ENCODE assay signal across 28 mouse cellular contexts in genomic region chr13:35447661-35448060, GRCm38 (mm10).
DNase-seq lines count a peak whose midpoint lies in the region; ATAC-seq and TF ChIP-seq lines count a peak whose summit lies in the region.
"Had no signal": no experiment of that assay in that cellular context is flagged by ENCODE, and none has a peak within 500 bp of the region (broad histone marks: within the 10 kb centered on the region; RNA-seq: fewer than 3 reads in every experiment).

No protein-coding gene starts in this region.

- no peak overlapping the region for H3K4me3 ChIP-seq in MEL (ENCODE audit: control insufficient read depth in 1 of 2, insufficient read depth in 1 of 2, low read depth in 2 of 2, low read length in 2 of 2)
- H3K4me3 ChIP-seq: embryonic facial prominence, embryonic 13.5 days; embryonic facial prominence, embryonic 15.5 days; erythroblast, embryonic 14.5 days; forebrain, embryonic 10.5 days; forebrain, embryonic 12.5 days had no signal

- no peaks in the 10 kb centered on the region for H3K36me3 ChIP-seq in MEL (ENCODE audit: control insufficient read depth in 1 of 2, insufficient read depth in 2 of 2, low read length in 2 of 2)
- H3K36me3 ChIP-seq: embryonic facial prominence, embryonic 13.5 days; embryonic facial prominence, embryonic 15.5 days; forebrain, embryonic 10.5 days; forebrain, embryonic 12.5 days; G1E had no signal

- H3K27me3 ChIP-seq in MEL (ENCODE audit: control insufficient read depth in 1 of 2, insufficient read depth in 2 of 2, low read length in 2 of 2), result no peaks in the 10 kb centered on the region
- H3K27me3 ChIP-seq: CH12.LX; embryonic facial prominence, embryonic 13.5 days; embryonic facial prominence, embryonic 15.5 days; forebrain, embryonic 12.5 days; Patski had no signal

- H3K4me1 ChIP-seq in MEL (ENCODE audit: control insufficient read depth in 1 of 2, insufficient read depth in 2 of 2, low read length in 2 of 2), result no peaks in the 10 kb centered on the region
- H3K4me1 ChIP-seq: embryonic facial prominence, embryonic 13.5 days; embryonic facial prominence, embryonic 15.5 days; forebrain, embryonic 10.5 days; forebrain, embryonic 12.5 days had no signal

- no peak for TF ChIP-seq RAD21 in MEL (IDR thresholded peaks at IDR 0.05; ENCODE audit: low read depth, low read length)

- TF ChIP-seq CTCF in MEL (IDR thresholded peaks at IDR 0.05 in 2 of 3, conservative IDR thresholded peaks at IDR 0.05 in 1 of 3; ENCODE audit: control insufficient read depth in 1 of 3, insufficient read depth in 1 of 3, low read depth in 2 of 3, low read length in 3 of 3, poor library complexity in 1 of 3, severe bottlenecking in 1 of 3), result no peak

- ATAC-seq in granulocyte monocyte progenitor cell, adult 5-6 weeks (replicated peaks; ENCODE audit: poor library complexity, severe bottlenecking), result peak; percentile 37; the same call in 1 of the 2 replicates
- ATAC-seq in monocyte, adult 5-6 weeks (replicated peaks; ENCODE audit: insufficient number of reproducible peaks, low FRiP score, low TSS enrichment, poor library complexity, severe bottlenecking), result no peak
- ATAC-seq: activated CD4-positive, CD25-positive, alpha-beta regulatory T cell, adult 4 months; CD4-positive, CD25-positive, alpha-beta regulatory T cell, adult 4 months; forebrain, embryonic 14.5 days; forebrain, embryonic 16.5 days; Patski had no signal

- H3K79me2 ChIP-seq in MEL (ENCODE audit: control insufficient read depth, insufficient read depth, low read length, poor library complexity), result no peaks in the 10 kb centered on the region

- H3K9me3 ChIP-seq in MEL (replicated peaks; ENCODE audit: insufficient read depth, low read length), result no peaks in the 10 kb centered on the region
- H3K9me3 ChIP-seq: embryonic facial prominence, embryonic 13.5 days; embryonic facial prominence, embryonic 15.5 days; forebrain, embryonic 10.5 days; forebrain, embryonic 12.5 days; G1E had no signal

- H3K9ac ChIP-seq in MEL (ENCODE audit: control insufficient read depth, low read depth, low read length, poor library complexity, severe bottlenecking), result no peak overlapping the region
- H3K9ac ChIP-seq: embryonic facial prominence, embryonic 13.5 days; embryonic facial prominence, embryonic 15.5 days; forebrain, embryonic 12.5 days had no signal

- no peak overlapping the region for H3K27ac ChIP-seq in MEL (ENCODE audit: control insufficient read depth, low read depth, low read length)
- H3K27ac ChIP-seq: embryonic facial prominence, embryonic 13.5 days; embryonic facial prominence, embryonic 15.5 days; forebrain, embryonic 10.5 days; forebrain, embryonic 12.5 days had no signal

- DNase-seq in 416B (ENCODE audit: low read depth), result peak; percentile 1
- peak; percentile 52 for DNase-seq in MEL (ENCODE audit: low read depth, low spot score)
- no peak for DNase-seq in left cerebral cortex, postnatal 10 days (ENCODE audit: extremely low spot score in 1 of 2, low spot score in 2 of 2)
- DNase-seq in heart, postnatal 10 days, result no peak
- DNase-seq: adrenal gland, adult 8-10 months; adrenal gland, postnatal 14 days; adrenal gland, postnatal 36 days; B cell, adult 2 months; cerebellum, adult 11-12 months; cerebellum, adult 2 months; cerebellum, adult 9-10 months; cerebellum, postnatal 10 days; cerebellum, postnatal 36 days; embryo, embryonic 11 days had no signal

- TF ChIP-seq EP300 in MEL (IDR thresholded peaks at IDR 0.05; ENCODE audit: low read depth in 1 of 2, low read length in 2 of 2), result peak in 1 of 2 experiments; percentile 20; a peak in 1 of 4 replicates

- intact Hi-C loops in left cerebral cortex, postnatal 10 days (cut with DNase I), result no loop called here
- intact Hi-C loops in heart, postnatal 10 days (cut with DNase I), result no loop called here

- TF ChIP-seq POLR2A in MEL (IDR thresholded peaks at IDR 0.05; ENCODE audit: control insufficient read depth in 1 of 2, insufficient read depth in 1 of 2, low read depth in 1 of 2, low read length in 2 of 2, poor library complexity in 1 of 2), result no peak

TF ChIP-seq in MEL, 35 proteins besides CTCF, POLR2A, EP300 and RAD21:
- no peak for TF ChIP-seq ZNF384 (IDR thresholded peaks at IDR 0.05; ENCODE audit: low read depth, low read length)
- peak; percentile 69; the same call in 1 of the 2 replicates for TF ChIP-seq MYC (IDR thresholded peaks at IDR 0.05; ENCODE audit: low read depth, low read length)
- peak; percentile 76 for TF ChIP-seq MAX (IDR thresholded peaks at IDR 0.05; ENCODE audit: low read length)
- no peak for TF ChIP-seq CHD1 (IDR thresholded peaks at IDR 0.05; ENCODE audit: low read depth, low read length)
- peak; percentile 43; the same call in 1 of the 2 replicates for TF ChIP-seq USF1 (IDR thresholded peaks at IDR 0.05; ENCODE audit: low read depth, low read length)
TF ChIP-seq in MEL: peak in this region for 3.

Comparison
In these comparisons a context has a peak if more than half of its experiments do, and no peak if none do; other contexts are left out.
1. DNase-seq: peak in 416B (single experiment) and MEL (single experiment); none in left cerebral cortex, postnatal 10 days (0 of 2) and heart, postnatal 10 days (0 of 2).